Mouse (Mus musculus) gastrocnemius, adult 18-20 months (tissue): ENCODE measurements at regions not wholly inside any gene's neighbourhood (a gene's known extent, or its start where the extent isn't known, plus 50 kb on each side); places are given as distances from the start of the nearest gene placed in this dataset. TPM values are rescaled to one million over a fixed set of nuclear protein-coding genes. Genes with fewer than 3 reads are reported as not detected.
"Not testable (repeated sequence)": the region's sequence is repeated elsewhere in the genome, so short reads cannot be mapped to it uniquely, and the experiment has no call there.

Source experiments
- DNase-seq: peaks from one replicate; pipeline ENCODE4 v3.0.0; 2021; ENCODE audit warnings: low spot score
- microRNA-seq: library from miRNA; unstranded; fragments of <30 nt; microRNA quantifications from one replicate; pipeline ENCODE4 v1.2.0, GENCODE M21; 2021

DNA sequence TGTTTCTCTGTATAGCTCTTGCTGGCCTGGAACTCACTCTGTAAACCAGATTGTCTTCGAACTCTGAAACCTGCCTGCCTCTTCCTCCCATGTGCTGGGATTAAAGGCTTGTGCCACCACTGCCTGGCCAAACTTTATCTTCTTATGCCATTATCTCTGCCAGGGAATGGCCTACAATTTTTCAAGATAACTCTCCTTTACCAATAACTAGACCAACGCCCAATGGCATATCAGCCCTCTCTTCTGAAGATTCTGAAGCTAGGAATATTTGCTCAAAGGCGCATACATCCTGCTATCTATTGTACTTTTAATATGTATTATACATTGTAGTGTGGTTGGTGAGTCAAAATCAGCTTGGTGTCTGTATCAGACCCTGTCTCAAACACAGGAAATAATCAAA is 235.4 kb upstream of the Cts3 start:
- not testable (repeated sequence) for DNase-seq

DNA sequence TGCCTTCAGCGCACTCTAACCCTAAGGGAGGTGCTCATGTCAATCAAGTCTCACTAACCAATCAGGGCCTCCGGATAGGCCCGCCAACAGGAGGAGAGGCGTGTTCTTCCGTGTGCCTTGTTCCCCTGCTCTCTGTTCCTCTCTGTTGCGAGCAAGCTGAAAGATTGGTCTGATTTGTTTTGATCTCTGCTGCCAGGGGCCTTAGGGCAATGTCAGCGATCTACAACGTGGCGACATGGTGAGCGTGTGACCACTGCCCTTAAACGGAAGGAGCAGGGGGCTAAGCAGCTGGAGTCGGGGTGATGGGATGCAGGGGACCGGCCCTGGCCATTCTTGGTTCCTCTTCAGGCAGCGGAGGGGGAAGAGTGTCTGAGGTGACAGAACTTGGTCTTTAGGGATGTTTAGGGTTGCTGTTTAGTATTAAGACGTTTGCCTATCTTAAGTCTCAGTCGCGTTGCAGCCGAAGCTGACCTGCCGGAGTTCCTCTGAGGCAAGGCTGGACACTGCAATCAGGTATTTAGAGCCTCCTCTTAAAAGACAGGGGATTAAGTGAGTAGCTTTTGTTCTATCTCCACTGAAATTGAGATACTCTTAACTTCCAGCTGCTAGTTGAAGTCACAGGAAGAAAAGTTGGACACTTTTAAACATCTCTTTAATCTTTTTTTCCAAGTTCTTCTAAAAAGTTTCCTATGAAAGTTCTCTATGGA is 234.4 kb upstream of the Cts3 start:
- DNase-seq = peak; percentile 20

DNA sequence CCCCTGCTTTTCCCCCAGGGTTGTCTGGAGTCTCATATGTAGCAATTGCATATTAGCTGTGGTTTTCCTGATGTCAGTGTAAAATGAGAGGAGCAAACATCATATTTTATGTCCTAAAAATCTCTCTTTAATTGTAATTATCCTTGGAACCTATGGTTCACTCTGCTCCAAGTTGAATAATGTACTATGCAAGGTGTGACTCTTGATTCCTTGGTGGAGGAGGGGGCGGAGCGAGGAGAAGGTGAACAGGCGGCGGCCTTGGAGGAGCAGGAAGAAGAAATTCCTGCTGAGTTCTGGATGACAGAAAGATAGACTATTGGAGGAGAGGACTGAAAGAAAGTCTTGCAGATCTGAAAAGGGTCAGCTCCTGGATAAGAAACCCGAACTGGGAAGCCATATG is 233.8 kb upstream of the Cts3 start:
- DNase-seq = not testable (repeated sequence)

DNA sequence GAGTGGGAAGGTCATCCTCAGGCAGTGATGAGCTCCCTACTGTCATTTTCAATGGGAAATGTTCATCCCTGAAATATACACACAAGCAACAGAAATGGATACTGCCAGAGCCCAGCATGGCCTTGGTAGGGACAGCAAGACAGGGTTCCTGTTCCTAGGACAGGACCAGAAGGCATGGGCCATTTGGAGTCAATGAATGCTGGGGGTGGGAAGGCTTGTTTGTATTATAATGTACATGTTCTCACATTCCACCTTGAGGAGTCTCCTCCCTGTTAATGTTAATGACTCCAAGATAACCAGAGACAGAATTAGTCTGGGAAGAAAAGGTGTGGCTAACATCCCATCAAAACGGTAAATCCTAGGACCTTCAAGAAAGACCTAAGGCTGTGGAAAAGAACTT is 193.5 kb upstream of the Cts3 start:
- DNase-seq = not testable (repeated sequence)

Small RNA genes lying in the stretch of these regions (microRNA-seq; reads per million reads assigned to microRNA genes)
- not detected for gene Gm23739
